Mouse (Mus musculus): ENCODE data around the gene Ttyh3. TPM values are rescaled to one million over a fixed set of nuclear protein-coding genes. Genes with fewer than 3 reads are reported as not detected.

Ttyh3 gene
- polyA plus RNA-seq, 1 experiment from 2014 or later: 76.6 TPM

GRCm38 (mm10) chr5:140639871-140640270 is 9.0 kb downstream of the Ttyh3 start:
- no peak overlapping the region for H3K27ac ChIP-seq
- WGBS: 84% methylated on average over 14 of the region's 14 CpGs
- H3K9ac ChIP-seq (replicated peaks): no peak overlapping the region
- no peaks in the 10 kb centered on the region for H3K9me3 ChIP-seq
- peaks cover 67% of the 10 kb centered on the region for H3K36me3 ChIP-seq
- peaks cover 67% of the 10 kb centered on the region for H3K4me1 ChIP-seq (replicated peaks)
- no peak overlapping the region for H3K4me3 ChIP-seq (replicated peaks)
- H3K4me2 ChIP-seq (replicated peaks): no peak overlapping the region
- no peak for ATAC-seq
- no peaks in the 10 kb centered on the region for H3K27me3 ChIP-seq

- H3K36me3 ChIP-seq: peaks cover 67% of the 10 kb centered on the region
- no peak overlapping the region for H3K27ac ChIP-seq
Measured at GRCm38 (mm10) chr5:140639312-140639711, 9.5 kb downstream of the Ttyh3 start.

GRCm38 (mm10) chr5:140638484-140638883 is 10.3 kb downstream of the Ttyh3 start:
- Histone ChIP-seq H3K4me2 (replicated peaks) (no peak overlapping the region), H3K4me1 (replicated peaks) (peaks cover 56% of the 10 kb centered on the region), H3K9me3 (no peaks in the 10 kb centered on the region), H3K9ac (replicated peaks) (no peak overlapping the region), H3K27me3 (no peaks in the 10 kb centered on the region), H3K4me3 (replicated peaks) (no peak overlapping the region), H3K36me3 (peaks cover 68% of the 10 kb centered on the region), H3K27ac (no peak overlapping the region)
- 92% methylated on average over 6 of the region's 6 CpGs for WGBS
- ATAC-seq: no peak

More at GRCm38 (mm10) chr5:140639312-140639711, 9.5 kb downstream of the Ttyh3 start:
- WGBS: 93% methylated on average over 4 of the region's 4 CpGs
- Histone ChIP-seq H3K4me2 (replicated peaks) (no peak overlapping the region), H3K4me1 (replicated peaks) (peaks cover 62% of the 10 kb centered on the region), H3K9ac (replicated peaks) (no peak overlapping the region), H3K9me3 (no peaks in the 10 kb centered on the region), H3K27me3 (no peaks in the 10 kb centered on the region), H3K4me3 (replicated peaks) (no peak overlapping the region)
- no peak for ATAC-seq

DNA sequence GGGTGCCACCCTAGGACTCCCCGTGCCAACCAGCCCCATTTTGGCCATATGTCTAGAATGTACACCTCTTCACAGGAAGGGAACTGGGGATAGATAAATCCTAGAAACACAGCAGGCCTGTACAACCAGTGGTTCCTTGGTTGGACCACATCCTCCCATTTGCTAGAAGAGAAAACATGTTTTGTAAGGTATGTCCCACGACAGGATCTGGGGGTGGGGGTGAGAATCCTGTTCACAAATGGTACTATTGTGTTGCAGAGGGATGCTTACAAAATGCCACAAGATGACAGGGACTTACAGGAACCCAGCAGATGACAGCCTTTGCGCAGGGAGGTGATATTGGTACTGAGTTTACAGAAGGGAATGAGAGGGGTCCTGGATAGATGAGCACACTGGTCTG is 10.8 kb downstream of the Ttyh3 start:
- H3K9ac ChIP-seq (replicated peaks): no peak overlapping the region
- 97% methylated on average over 3 of the region's 3 CpGs for WGBS
- no peaks in the 10 kb centered on the region for H3K9me3 ChIP-seq
- no peak for ATAC-seq
- no peak overlapping the region for H3K27ac ChIP-seq
- no peak overlapping the region for H3K4me3 ChIP-seq (replicated peaks)
- H3K4me1 ChIP-seq (replicated peaks): peaks cover 51% of the 10 kb centered on the region
- H3K4me2 ChIP-seq (replicated peaks): no peak overlapping the region
- H3K36me3 ChIP-seq: peaks cover 73% of the 10 kb centered on the region
- no peaks in the 10 kb centered on the region for H3K27me3 ChIP-seq

DNA sequence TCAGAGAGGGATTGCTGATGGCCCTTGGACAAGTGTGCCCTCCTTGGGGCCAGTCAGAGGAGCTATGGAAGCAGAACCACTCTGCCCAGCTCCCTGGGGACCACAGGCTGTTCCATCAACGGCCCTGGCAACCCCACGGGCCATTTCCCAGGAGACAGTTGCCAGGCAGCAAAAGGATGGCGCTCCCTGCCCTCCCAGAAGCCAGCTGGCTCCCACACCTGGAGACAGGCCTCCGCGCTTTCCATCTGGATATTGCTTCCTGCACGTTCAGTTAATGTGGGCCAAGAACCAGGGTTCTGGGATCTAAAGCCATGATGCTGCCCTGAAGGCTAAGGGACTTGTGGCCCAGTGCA is 11.8 kb downstream of the Ttyh3 start:
- WGBS: 79% methylated on average over 6 of the region's 6 CpGs
- H3K27ac ChIP-seq: 0 out of 2 replicates have a peak overlapping the region, but pooled peaks have one; percentile 4
- peaks cover 42% of the 10 kb centered on the region for H3K4me1 ChIP-seq (replicated peaks)

GRCm38 (mm10) chr5:140636316-140637057 is 12.3 kb downstream of the Ttyh3 start:
- Histone ChIP-seq H3K27ac (0 out of 2 replicates have a peak overlapping the region, but pooled peaks have one; percentile 4), H3K4me1 (replicated peaks) (peaks cover 36% of the 10 kb centered on the region), H3K27me3 (no peaks in the 10 kb centered on the region)

More for the DNA sequence above, 11.8 kb downstream of the Ttyh3 start:
- no peak for ATAC-seq
- Histone ChIP-seq H3K27me3 (no peaks in the 10 kb centered on the region), H3K9ac (replicated peaks) (no peak overlapping the region), H3K4me3 (replicated peaks) (no peak overlapping the region), H3K36me3 (peaks cover 82% of the 10 kb centered on the region), H3K9me3 (no peaks in the 10 kb centered on the region), H3K4me2 (replicated peaks) (no peak overlapping the region)

GRCm38 (mm10) chr5:140634798-140635722 is 13.8 kb downstream of the Ttyh3 start:
- Histone ChIP-seq H3K4me3 (replicated peaks) (no peak overlapping the region), H3K4me2 (replicated peaks) (no peak overlapping the region), H3K27ac (no peak overlapping the region), H3K9me3 (no peaks in the 10 kb centered on the region), H3K4me1 (replicated peaks) (peaks cover 22% of the 10 kb centered on the region), H3K36me3 (peaks cover 97% of the 10 kb centered on the region), H3K27me3 (no peaks in the 10 kb centered on the region), H3K9ac (replicated peaks) (no peak overlapping the region)
- no peak for ATAC-seq
- WGBS: 94% methylated on average over 26 of the region's 26 CpGs

More at GRCm38 (mm10) chr5:140636316-140637057, 12.3 kb downstream of the Ttyh3 start:
- ATAC-seq: no peak
- Histone ChIP-seq H3K4me2 (replicated peaks) (no peak overlapping the region), H3K36me3 (peaks cover 88% of the 10 kb centered on the region), H3K9me3 (no peaks in the 10 kb centered on the region), H3K4me3 (replicated peaks) (no peak overlapping the region), H3K9ac (replicated peaks) (no peak overlapping the region)
- 93% methylated on average over 7 of the region's 7 CpGs for WGBS

- ATAC-seq: no peak
- Histone ChIP-seq H3K4me1 (replicated peaks) (peaks cover 14% of the 10 kb centered on the region), H3K36me3 (peaks cover 98% of the 10 kb centered on the region), H3K9ac (replicated peaks) (no peak overlapping the region), H3K4me3 (replicated peaks) (no peak overlapping the region), H3K9me3 (0 out of 2 replicates have a peak, but pooled peaks cover 4% of the 10 kb centered on the region), H3K4me2 (replicated peaks) (no peak overlapping the region), H3K27me3 (no peaks in the 10 kb centered on the region), H3K27ac (no peak overlapping the region)
- WGBS: 88% methylated on average over 7 of the region's 7 CpGs
Measured at GRCm38 (mm10) chr5:140633432-140633831, 15.4 kb downstream of the Ttyh3 start.

- Histone ChIP-seq H3K36me3 (peaks cover 98% of the 10 kb centered on the region), H3K9ac (replicated peaks) (no peak overlapping the region), H3K9me3 (0 out of 2 replicates have a peak, but pooled peaks cover 4% of the 10 kb centered on the region), H3K4me3 (replicated peaks) (no peak overlapping the region), H3K4me2 (replicated peaks) (no peak overlapping the region), H3K4me1 (replicated peaks) (no peaks in the 10 kb centered on the region), H3K27me3 (no peaks in the 10 kb centered on the region), H3K27ac (no peak overlapping the region)
- 98% methylated on average over 9 of the region's 9 CpGs for WGBS
- no peak for ATAC-seq
Measured at GRCm38 (mm10) chr5:140628995-140629394, 19.8 kb downstream of the Ttyh3 start.

- no peaks in the 10 kb centered on the region for H3K4me1 ChIP-seq (replicated peaks)
- no peak overlapping the region for H3K4me2 ChIP-seq (replicated peaks)
- 97% methylated on average over 5 of the region's 5 CpGs for WGBS
- H3K36me3 ChIP-seq: peaks cover 98% of the 10 kb centered on the region
- H3K27ac ChIP-seq: no peak overlapping the region
- H3K4me3 ChIP-seq (replicated peaks): no peak overlapping the region
- ATAC-seq: no peak
- H3K9me3 ChIP-seq: 0 out of 2 replicates have a peak, but pooled peaks cover 4% of the 10 kb centered on the region
- no peaks in the 10 kb centered on the region for H3K27me3 ChIP-seq
- H3K9ac ChIP-seq (replicated peaks): no peak overlapping the region
Measured at GRCm38 (mm10) chr5:140627580-140627979, 21.3 kb downstream of the Ttyh3 start.

DNA sequence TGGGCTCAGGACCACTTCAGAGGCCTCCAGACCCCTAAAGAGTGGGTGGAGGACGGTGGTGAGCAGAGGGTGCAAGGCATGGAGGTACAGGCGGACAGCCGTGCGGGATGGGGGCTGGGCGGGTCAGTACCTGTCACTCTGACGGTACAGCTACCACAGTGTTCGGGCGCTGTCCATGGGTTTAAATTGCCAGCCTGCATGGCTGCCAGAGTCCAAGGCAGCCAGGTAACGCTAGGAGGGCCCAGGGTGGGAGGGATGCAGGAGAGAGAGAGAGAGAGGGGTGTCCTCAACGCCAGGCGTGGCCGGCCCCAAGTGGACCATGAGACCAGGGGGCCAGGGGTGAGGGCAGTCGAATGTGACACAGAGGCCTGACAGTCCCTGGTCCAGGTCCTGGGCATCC is 23.9 kb downstream of the Ttyh3 start:
- no peak overlapping the region for H3K27ac ChIP-seq
- no peak overlapping the region for H3K4me3 ChIP-seq (replicated peaks)
- no peak overlapping the region for H3K4me2 ChIP-seq (replicated peaks)
- ATAC-seq: no peak
- H3K36me3 ChIP-seq: peaks cover 88% of the 10 kb centered on the region
- no peaks in the 10 kb centered on the region for H3K27me3 ChIP-seq
- peaks cover 13% of the 10 kb centered on the region for H3K4me1 ChIP-seq (replicated peaks)
- WGBS: 94% methylated on average over 13 of the region's 13 CpGs
- H3K9ac ChIP-seq (replicated peaks): no peak overlapping the region
- H3K9me3 ChIP-seq: 0 out of 2 replicates have a peak, but pooled peaks cover 4% of the 10 kb centered on the region

DNA sequence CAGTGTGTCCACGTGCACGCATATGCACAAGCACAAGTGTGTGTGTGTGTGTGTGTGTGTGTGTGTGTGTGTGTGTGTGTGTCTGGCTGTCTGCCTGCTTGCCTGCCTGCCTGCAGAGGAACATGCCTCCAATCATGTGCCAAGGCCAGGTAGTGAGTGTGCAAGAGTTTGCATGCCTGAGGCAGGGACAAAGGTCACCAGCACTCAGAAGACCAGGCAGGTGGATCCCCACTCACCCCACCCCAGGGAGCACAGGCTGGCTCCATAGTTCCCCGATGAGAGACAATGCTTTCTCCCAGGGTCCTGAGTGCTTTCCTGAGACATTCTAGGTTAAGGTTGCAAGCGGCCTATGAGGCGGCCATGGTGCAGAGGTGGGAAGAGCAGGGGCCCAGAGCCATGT is 24.6 kb downstream of the Ttyh3 start:
- 0 out of 2 replicates have a peak, but pooled peaks cover 4% of the 10 kb centered on the region for H3K9me3 ChIP-seq

More for the DNA sequence above, 24.6 kb downstream of the Ttyh3 start:
- Histone ChIP-seq H3K27me3 (no peaks in the 10 kb centered on the region), H3K9ac (replicated peaks) (no peak overlapping the region), H3K4me3 (replicated peaks) (no peak overlapping the region), H3K4me2 (replicated peaks) (no peak overlapping the region), H3K36me3 (peaks cover 81% of the 10 kb centered on the region), H3K27ac (no peak overlapping the region), H3K4me1 (replicated peaks) (peaks cover 13% of the 10 kb centered on the region)
- ATAC-seq: no peak
- 94% methylated on average over 5 of the region's 5 CpGs for WGBS
